23 mouse cellular contexts compared by ENCODE assay signal in the genomic region with DNA sequence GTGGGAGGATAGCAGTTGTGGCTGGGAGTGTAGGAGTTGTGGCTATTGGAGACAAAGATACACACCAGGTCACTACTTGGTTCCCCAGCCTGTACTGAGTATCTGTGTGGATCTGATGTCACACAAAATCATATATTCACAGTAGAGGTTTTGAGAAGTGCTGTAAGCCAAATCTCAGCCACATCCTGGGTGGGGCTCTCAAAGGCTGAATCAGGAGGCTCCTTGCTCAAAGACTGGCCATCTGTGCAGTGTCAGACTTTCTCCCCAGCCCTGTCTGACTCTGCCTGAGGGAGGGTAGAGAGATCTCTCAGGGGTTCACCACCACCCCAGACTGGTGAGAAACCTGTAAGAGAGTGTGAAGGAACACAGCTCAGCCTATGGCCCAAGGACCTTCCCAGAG. TPM values are rescaled to one million over a fixed set of nuclear protein-coding genes. Genes with fewer than 3 reads are reported as not detected.
"Had no signal": no experiment of that assay in that cellular context is flagged by ENCODE, and none has a peak within 500 bp of the region (broad histone marks: within the 10 kb centered on the region; RNA-seq: fewer than 3 reads in every experiment).

No protein-coding gene starts in this region.

- ATAC-seq: lung, postnatal 0 days; midbrain, embryonic 16.5 days had no signal

- H3K27ac ChIP-seq: liver, embryonic 14.5 days; lung, embryonic 15.5 days; midbrain, embryonic 10.5 days; midbrain, embryonic 12.5 days; neural tube, embryonic 13.5 days; neural tube, embryonic 15.5 days; stomach, embryonic 15.5 days; stomach, postnatal 0 days had no signal

- H3K27me3 ChIP-seq: lung, embryonic 15.5 days; stomach, embryonic 15.5 days had no signal

- H3K36me3 ChIP-seq: lung, embryonic 15.5 days; midbrain, embryonic 10.5 days; midbrain, embryonic 12.5 days; neural tube, embryonic 13.5 days; neural tube, embryonic 15.5 days; stomach, embryonic 15.5 days had no signal

- H3K4me1 ChIP-seq: lung, embryonic 15.5 days; midbrain, embryonic 10.5 days; midbrain, embryonic 12.5 days; neural tube, embryonic 13.5 days; neural tube, embryonic 15.5 days; stomach, embryonic 15.5 days had no signal

- H3K4me3 ChIP-seq: lung, embryonic 15.5 days; midbrain, embryonic 10.5 days; midbrain, embryonic 12.5 days; neural tube, embryonic 13.5 days; neural tube, embryonic 15.5 days; stomach, embryonic 15.5 days had no signal

- H3K4me2 ChIP-seq: lung, embryonic 15.5 days; midbrain, embryonic 12.5 days; neural tube, embryonic 13.5 days; neural tube, embryonic 15.5 days; stomach, embryonic 15.5 days had no signal

- H3K9me3 ChIP-seq: lung, embryonic 15.5 days; midbrain, embryonic 10.5 days; midbrain, embryonic 12.5 days; neural tube, embryonic 13.5 days; neural tube, embryonic 15.5 days; stomach, embryonic 15.5 days had no signal

- DNase-seq: lung, adult 18-20 months; lung, postnatal 14 days; lung, postnatal 4 days; midbrain, embryonic 14.5 days; right cerebral cortex, postnatal 14 days; thymus, adult 2 months; thymus, postnatal 25 days; thymus, postnatal 4 days had no signal

- H3K9ac ChIP-seq: liver, embryonic 14.5 days; lung, embryonic 15.5 days; midbrain, embryonic 12.5 days; neural tube, embryonic 13.5 days; neural tube, embryonic 15.5 days; stomach, embryonic 15.5 days had no signal

RNA-seq across cellular contexts. Expression of gene Cd300ld3, which starts 6.3 kb away (rescaled TPM):
- polyA plus RNA-seq: liver, embryonic 16.5 days; lung, embryonic 15.5 days; lung, postnatal 0 days; midbrain, embryonic 10.5 days; midbrain, embryonic 12.5 days; midbrain, embryonic 14.5 days; midbrain, embryonic 16.5 days; neural tube, embryonic 11.5 days; neural tube, embryonic 13.5 days; neural tube, embryonic 15.5 days; stomach, embryonic 15.5 days; stomach, postnatal 0 days had no signal

RNA-seq across cellular contexts. Expression of gene Cd300e, which starts 7.4 kb away (rescaled TPM):
- total RNA-seq: megakaryocyte-erythroid progenitor cell, adult 5-6 weeks had no signal
- polyA plus RNA-seq: midbrain, embryonic 10.5 days; midbrain, embryonic 12.5 days; midbrain, embryonic 14.5 days; neural tube, embryonic 11.5 days; neural tube, embryonic 13.5 days; stomach, postnatal 0 days; testis, adult 2 months had no signal

RNA-seq across cellular contexts. Expression of gene Cd300ld5, which starts 17.0 kb away (rescaled TPM):
- total RNA-seq: megakaryocyte progenitor cell, adult 5-6 weeks had no signal
- polyA plus RNA-seq: liver, embryonic 16.5 days; lung, embryonic 15.5 days; lung, postnatal 0 days; midbrain, embryonic 10.5 days; midbrain, embryonic 12.5 days; midbrain, embryonic 14.5 days; midbrain, embryonic 16.5 days; neural tube, embryonic 11.5 days; neural tube, embryonic 13.5 days; neural tube, embryonic 15.5 days; stomach, embryonic 15.5 days; stomach, postnatal 0 days had no signal

RNA-seq across cellular contexts. Expression of gene Cd300ld4, which starts 27.7 kb away (rescaled TPM):
- total RNA-seq: megakaryocyte progenitor cell, adult 5-6 weeks had no signal
- polyA plus RNA-seq: liver, embryonic 16.5 days; lung, embryonic 15.5 days; lung, postnatal 0 days; midbrain, embryonic 10.5 days; midbrain, embryonic 12.5 days; midbrain, embryonic 14.5 days; midbrain, embryonic 16.5 days; neural tube, embryonic 11.5 days; neural tube, embryonic 13.5 days; neural tube, embryonic 15.5 days; stomach, embryonic 15.5 days; stomach, postnatal 0 days had no signal

RNA-seq across cellular contexts. Expression of gene Rab37, which starts 36.7 kb away (rescaled TPM):
- polyA plus RNA-seq: testis, adult 2 months had no signal
